Mouse (Mus musculus) thymus, postnatal 14 days (tissue): ENCODE results near the gene Ifitm3.
"Not testable (repeated sequence)": the region's sequence is repeated elsewhere in the genome, so short reads cannot be mapped to it uniquely, and the experiment has no call there.

Source experiments
- DNase-seq: peaks from one replicate; pipeline ENCODE4 v3.0.0; 2021

Gene Ifitm3

DNA sequence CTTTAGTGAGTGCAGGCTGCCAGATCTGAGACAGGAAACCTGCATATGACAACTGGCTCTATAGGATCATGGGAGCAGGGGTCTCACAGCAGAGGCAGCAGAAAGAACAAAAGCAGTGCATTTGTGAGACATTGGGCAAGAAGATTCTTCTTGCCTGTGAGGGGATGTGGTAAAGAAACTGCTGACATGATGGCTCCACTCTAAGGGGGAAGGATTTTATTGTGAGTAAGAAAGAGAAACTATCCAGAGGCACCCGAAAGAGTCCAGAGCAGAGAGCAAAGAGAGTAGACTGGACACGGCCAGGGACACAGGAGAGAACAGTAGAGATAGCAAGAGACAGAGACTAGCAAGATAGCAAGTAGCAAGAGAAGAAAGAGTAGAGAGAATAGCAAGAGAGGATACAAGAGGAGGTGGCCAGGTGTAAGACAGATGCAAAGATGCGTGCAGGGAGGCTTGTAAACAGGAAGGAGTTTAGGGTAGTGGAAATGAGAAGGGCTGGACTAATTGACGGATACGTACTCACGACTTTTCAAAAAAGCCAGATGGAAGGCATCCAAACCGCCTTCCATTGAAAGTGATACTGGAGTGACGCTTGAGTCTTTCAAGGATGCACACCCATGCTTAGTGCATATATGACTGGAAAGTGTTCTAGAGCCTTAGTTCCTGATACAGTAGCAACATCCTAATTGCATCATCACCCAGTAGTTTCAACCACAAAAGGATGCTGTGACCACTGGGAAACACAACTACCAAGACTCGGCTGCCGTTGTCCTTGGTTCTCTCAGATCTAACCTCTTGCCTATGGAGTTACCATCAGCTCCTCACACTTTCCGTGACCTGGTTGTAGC, 11.5 kb downstream of the Ifitm3 start:
- no peak for DNase-seq

DNA sequence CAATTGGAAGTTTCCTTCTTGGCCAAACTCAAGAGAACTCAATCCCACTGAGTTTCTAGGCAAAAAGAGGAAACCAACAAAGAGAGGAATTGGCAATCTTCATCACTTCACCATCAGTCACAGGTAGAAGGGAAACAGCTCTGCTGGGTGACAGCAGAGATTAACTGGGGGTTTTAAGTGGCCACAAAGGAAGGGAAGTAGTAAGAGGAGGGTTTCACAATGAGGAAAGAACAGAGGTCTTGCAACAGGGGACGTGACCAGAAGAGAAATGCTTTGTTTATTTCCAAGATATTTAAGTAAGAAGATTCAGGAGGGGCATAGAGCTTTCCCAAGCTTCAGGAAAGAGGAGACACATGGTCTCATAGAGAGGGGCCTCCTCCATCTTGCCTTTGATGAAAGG, 12.8 kb downstream of the Ifitm3 start:
- no peak for DNase-seq

DNA sequence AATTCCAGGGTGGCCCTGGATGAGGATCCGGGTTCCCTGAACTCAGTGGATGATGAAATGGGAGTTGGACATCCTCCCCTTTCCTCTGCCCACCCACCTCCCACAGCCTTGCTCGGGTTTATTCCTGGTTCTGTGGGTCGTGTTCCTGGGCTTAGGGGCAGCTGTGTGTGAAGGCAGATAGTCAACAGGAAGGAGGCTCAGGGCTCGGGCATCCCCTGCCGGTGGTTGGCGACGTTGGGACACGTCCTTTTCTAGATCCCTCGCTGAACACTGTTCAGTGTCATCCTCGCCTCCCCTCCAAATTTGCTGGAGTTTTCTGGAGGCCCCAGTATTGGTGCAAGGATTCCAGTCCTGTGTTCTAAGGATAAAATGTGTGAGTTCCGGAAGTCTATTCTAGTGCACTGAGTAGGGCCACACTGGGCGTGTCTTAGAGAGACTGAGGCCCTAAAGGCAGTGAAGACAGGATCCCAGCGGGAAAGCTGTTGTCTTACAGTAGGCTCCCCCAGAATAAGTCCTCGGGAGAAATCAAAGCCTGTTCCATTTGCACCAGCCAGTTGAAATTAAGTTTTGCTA, 19.4 kb downstream of the Ifitm3 start:
- DNase-seq: no peak

DNA sequence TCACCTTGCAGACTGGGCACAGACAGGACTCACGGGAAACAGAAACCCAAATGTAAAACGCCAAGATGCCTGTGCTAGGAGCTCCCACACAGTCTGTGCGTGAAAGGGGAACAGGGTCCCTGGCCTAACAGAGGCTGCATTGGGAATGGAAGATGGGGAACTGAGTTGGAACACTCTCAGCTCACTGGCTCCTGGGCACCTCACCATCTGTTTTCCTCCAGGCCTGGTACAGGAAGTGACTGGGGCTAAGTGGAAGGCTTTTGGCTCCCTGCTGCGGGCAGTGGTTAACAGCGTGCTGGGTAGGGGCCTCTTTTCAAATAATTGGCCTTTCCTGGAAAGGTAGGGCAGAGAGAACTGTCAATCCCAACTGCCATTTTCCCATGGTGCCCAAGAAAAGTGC, 19.9 kb downstream of the Ifitm3 start:
- DNase-seq: no peak

DNA sequence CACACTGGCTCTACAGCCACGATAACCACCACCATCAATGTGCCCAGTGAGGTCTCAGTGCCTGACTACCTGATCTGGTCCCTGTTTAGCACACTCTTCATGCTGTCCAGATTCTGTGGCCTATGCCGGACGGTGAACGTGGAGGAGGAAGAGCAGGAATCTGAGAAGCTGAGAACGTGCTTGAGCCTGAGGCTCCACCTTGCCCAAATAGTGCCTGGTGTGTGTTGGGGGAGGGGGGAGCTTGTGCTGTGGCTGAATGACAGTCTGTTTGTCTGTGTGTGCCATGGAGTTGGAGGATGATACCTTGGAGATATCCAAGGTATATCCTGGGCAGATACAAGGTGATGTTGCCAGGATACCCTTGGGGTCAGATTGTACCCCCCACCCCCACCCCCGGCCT, 20.4 kb downstream of the Ifitm3 start:
- DNase-seq: no peak

DNA sequence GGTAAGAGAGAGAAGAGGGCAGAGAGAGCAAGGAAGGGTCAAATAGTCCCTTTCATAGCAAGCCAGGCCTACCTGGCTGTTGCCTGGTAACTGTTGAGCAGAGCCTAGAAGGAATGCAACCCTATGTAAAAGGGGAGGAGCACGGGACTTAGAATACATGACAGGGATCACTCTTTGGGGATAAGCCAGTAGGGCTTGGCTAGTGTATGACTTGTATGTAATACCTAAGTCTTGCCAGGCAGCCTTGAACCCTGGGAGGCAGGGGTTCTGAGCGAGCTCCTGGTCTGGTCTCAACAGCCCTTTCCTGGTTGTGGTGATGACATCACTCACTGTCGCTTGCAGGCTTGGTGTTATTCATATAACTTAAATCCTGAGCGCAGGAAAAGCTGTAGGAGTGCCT, 21.5 kb downstream of the Ifitm3 start:
- DNase-seq: no peak

DNA sequence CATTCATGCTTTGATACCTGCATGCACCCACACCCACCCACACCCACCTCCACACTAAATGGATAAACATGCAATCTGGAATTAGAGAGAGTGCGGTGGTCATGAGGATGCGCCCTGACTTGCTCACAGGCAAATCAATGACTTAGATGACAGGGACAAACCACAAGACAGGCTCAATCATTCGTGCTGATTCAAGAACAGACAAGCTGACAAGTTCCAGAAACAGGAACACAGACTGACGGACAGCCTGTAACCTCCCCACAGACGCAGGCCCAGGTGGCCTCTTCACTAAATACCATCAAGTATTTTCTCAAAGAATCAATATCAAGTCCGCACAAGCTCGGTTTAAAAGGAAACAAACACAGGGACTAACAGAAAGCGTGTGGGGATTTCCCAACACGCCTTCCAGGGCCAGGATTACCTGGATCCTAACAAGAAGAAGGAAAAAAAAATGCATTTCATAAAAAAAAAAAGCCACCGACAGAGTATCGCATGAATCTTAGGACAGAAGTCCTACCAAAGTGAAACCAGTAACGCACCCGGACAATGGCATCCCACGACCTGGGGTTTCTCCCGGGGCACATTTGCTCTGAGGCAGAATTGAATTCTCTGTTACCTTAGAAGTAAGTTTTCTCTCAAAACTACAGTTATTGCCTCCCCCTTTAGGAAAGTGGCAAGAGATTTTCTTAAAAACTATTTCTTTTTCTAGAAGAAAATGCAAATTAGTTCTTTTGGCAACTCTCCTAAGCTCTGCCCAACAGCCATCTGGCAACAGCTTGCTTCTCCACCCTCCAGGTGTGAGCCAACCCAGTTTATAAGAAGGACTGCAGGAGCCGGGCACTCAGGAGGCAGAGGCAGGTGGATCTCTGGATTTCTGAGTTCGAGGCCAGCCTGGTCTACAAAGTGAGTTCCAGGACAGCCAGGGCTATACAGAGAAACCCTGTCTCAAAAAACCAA, 23.1 kb downstream of the Ifitm3 start:
- DNase-seq: no peak

DNA sequence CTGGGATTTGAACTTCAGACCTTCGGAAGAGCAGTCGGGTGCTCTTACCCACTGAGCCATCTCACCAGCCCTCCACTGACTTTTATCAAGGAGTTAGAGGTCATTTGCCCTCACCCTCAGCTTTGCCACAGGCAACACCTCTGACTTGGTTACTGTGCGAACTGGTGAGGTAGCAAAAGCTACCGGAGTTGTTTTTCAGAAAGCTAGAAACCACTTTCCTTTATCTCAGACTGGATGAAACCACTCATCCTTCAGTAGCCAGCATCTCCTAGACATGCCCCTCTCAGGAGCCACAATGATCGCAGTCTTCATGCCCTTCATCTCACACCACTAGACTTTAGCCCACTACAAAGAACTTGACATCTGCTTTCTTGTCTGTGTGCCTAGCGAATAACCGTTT, 27.6 kb downstream of the Ifitm3 start:
- DNase-seq: no peak

DNA sequence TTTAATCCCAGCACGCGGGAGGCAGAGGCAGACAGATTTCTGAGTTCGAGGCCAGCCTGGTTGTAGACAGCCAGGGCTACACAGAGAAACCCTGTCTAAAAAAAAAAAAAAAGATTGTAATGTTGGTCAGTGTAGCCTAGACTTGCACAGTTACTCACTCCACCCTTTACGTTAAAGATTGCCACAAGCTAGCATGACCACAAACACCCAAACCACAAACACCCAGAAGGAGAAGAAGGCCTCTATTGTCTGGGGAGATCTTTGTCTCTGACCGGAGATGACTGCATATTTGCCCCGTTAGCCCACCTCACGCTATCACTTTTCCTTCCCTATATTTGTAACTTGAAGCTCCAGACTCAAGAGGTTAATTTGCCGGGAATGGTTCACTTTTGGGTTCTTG, 28.9 kb downstream of the Ifitm3 start:
- DNase-seq: no peak

DNA sequence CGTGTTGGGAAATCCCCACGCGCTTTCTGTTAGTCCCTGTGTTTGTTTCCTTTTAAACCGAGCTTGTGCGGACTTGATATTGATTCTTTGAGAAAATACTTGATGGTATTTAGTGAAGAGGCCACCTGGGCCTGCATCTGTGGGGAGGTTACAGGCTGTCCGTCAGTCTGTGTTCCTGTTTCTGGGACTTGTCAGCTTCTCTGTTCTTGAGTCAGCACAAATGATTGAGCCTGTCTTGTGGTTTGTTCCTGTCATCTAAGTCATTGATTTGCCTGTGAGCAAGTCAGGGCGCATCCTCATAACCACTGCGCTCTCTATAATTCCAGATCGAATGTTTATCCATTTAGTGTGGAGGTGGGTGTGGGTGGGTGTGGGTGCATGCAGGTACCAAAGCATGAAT, 33.9 kb downstream of the Ifitm3 start:
- DNase-seq: not testable (repeated sequence)

DNA sequence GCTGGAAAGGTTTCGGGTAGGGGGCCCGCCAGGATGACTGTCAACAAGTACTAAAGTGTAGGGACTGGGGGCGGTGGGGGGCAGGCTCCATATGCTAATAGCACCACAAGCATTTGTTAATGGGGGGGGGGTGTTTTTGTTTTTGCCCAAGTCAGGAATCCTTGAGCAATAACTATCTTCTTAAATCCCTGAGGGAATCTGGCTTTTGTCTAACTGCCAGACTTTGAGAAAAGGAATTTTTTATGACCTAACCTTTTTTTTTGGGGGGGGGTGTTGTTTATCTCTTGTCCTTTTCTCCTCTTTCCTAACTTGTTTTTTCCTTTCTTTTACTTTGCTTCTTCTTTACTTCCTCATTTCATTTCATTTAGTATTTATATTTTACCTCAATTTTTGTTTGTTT, 35.1 kb downstream of the Ifitm3 start:
- DNase-seq: no peak

DNA sequence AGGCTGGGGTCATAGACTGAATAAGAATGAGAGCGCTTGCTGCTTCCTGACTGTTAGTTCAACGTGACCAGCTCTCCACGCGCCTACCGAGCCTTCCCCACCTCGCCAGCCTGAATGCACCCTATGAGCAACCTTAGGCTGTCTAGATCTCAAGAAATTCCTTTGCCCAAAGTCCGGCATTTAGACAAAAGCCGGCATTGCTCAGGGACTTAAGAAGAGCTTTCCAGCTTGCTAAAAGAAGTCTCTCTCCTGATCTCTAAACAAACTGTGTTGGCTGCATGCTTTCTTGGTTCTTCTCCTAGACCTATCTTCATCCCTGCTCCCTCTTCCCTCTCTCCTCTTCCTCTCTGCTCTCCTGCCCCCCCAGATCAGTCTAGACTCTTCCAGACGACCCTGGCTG, 35.6 kb downstream of the Ifitm3 start:
- DNase-seq: no peak

DNA sequence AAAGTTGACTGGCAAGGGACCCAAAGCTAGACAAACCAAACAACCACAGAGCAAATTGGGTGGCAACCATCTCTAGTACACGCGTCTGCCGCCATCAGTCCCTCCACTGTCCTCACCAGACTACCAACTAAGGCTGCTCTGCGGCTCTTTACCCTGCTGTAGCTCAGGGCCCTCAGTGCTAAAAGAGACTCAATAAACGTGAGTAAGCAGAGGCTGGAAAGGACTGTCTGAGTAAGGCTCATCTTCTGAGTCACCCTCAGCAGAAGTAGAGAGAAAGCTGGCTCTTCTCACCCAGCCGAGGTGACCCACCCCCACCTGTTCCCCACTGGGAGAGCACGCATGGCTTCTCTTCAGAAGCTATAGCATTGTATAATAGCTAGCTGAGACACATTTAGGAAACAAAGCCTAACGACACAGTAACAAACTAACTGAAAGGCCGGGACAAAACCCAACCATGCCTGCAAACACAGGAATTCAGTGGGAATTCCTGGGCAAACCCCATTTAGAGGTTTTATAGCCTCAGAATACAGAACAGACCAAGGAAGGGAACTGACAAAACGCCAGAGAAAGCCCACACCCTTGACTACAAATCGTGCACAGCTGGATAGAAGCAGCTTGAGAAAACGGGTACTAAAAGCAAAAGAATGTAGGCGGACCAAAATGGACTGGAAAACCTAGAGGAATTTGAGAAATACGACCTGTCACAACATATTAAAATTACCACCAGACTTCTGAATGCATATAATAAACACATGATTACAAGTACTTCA, 37.0 kb downstream of the Ifitm3 start:
- no peak for DNase-seq

DNA sequence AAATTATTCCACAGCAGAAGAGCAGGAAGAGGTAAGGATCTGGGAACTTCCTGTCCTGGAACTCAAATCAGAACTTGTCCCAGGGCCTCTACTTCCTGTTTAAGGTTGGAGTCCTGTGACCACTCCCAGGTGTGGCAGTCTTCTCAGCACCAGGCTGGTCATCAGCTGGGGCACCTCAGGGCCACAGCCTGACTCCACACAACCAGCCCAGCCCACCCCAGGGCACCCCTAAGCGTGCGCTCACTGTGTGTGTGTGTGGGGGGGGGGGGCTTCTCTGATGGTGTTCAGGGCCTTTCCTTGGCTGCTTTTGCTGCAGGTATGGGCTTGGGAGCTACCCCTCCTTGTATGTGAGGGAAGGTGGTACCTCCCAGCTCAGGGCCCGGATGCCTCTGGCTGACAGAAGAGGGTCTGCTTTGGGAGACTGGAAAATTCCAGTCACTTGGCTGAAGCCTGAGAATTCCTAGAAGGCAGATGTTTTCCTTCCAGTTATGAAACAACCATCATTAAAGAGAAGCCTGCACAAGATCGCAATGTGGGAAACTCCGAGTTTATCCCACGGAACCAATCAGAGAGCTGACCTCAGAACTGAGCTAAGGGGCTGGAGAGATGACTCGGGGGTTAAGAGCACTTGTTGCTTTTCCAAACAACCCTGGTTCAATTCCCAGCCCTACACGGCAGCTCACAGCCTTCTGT, 38.9 kb downstream of the Ifitm3 start:
- DNase-seq: no peak

DNA sequence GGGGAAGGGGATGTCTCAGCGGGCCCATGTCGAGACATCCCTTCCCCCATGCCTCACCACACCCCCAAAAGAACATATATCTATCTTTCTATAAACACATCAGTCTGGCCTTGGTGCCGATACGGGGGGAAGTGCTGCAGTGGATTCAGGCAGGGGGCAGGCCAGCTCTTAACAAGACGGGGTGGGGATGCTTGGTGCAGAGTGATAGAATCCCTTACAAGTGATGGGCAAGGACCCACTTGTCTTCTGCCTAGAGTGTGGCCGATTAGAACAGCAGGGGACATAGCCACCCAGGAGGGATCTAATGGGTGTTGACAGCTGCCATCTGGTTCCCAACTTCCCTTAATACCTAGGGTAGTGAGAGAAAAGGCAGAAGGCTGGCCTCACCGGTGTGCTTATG, 39.6 kb downstream of the Ifitm3 start:
- DNase-seq: no peak

DNA sequence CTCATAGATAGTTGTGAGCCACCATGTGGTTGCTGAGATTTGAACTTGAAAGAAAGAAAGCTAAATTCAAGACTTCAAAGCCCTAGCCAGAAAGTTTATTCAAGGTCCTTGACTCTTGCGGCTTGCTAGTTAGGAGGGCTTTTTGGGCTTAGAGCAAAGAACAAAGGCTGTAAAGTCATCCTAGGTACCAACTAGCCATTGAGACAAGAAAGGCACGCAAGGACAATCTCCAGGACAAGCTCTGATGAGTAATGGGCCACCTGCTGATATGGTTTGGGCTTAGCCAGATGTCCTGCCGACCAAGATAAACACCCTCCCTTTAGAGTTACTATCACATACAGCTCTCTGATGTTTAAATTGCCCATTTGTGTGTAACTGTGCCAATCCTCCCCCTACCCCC, 41.9 kb downstream of the Ifitm3 start:
- DNase-seq: not testable (repeated sequence)

DNA sequence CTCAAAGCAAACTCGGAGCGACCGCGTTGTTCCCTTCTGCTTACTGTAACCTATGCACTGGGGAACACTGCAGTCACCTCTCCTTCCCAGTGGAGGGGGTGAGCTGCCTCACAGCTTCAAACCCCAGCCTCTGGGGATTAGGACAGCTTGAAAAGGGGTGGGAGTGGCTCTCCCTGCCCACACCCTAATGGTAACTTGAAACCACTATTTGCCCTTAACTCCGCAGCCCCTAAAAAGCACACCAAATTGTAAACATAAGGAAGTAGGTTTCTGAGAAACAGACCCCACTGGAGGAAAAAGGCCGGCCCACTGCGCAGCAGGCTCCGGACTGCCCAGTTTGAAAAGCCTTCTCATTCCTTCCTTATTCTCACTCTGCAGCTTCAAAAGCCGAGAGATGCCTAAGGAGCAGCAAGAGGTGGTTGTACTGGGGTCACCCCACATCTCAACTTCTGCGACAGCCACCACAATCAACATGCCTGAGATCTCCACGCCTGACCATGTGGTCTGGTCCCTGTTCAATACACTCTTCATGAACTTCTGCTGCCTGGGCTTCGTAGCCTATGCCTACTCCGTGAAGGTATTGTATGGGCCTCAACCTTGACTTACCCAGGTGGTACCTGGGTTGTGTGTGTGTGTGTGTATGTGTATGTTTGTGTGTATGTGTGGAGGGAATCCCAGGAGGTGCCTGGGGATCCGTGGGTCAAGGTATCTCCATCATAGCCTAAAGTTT, 42.5 kb downstream of the Ifitm3 start:
- DNase-seq: no peak

DNA sequence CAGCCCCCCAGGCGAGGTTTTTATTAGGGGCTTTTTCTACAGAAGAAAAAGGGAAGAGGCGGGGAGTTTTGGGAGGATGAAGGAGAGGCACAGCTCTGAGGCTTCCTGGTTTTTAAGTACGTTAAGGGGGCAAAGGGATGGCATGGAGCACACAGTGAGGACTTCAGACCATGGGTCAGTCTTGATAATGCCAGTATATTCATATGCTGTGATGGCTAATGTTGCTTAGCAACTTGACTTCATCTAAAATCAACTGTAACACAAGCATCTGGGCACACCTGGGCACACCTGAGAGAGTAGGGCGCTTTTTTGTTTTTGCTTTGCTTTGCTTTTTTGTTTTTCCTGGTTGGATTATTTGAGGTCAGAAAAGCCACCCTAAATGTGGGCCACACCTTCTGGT, 43.6 kb downstream of the Ifitm3 start, which contains the start of gene Ifitm1:
Gene Ifitm1 (plus strand): TSS at position 301 of the 400 bp plus-strand sequence.
- no peak for DNase-seq

DNA sequence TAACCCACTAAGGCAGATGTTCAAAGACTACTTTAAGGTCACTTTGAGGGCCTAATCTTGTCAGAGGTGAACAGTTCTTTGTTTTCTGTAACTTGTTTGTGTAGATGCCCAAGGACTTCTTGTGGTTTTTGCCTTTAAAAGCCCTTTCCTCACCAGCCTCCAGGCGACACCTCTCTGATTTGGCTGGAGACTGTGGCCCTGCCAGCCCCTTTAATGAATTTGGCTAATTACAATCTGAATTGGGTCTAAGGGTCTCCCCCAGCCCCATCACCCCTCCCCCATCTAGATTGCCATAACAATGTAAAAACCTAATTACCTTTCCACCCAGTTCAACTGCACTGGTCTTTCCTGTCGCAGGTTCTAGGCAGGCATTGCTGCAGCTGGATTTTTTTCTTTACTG, 47.8 kb downstream of the Ifitm3 start:
- DNase-seq: no peak

DNA sequence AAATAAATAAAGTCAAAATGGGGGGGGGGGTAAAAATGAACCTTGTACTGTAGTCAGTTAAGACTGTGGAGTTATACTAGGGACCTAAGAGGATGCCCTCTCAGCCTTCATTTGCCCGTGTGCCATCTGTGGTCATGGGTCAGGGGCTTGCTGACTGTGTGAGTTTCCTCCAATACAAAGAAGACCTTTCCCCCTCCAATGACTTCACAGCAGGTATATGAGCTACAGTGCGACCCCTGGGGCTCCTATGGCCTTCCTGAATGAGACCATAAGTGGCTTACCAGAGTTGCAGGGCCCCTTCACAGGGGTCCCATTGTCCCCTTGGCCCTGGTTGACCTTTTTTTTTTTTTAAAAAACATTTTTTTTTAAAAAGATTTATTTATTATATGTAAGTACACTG, 49.2 kb downstream of the Ifitm3 start:
- no peak for DNase-seq

DNA sequence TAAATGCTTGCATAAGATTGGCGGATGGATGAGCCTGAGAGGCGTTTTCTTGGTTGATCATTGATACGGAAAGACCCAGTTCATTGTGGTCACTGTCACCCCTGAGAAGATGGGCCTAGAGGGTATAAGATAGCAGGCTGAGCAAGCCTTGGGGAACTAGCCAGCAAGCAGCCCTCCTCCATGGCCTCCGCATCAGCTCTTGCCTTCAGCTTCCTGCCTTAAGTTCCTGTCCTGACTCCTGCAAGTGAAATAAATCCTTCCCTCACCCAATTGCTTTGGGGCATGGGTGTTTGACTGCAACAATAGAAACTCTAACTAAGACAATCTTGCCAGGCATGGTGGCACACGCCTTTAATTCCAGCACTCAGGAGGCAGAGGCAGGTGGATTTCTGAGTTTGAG, 50.5 kb downstream of the Ifitm3 start:
- DNase-seq: no peak
